Comparison of ENCODE assay signal across 14 mouse cellular contexts in genomic region chr2:79316182-79316880, GRCm38 (mm10).
DNase-seq lines count a peak whose midpoint lies in the region; ATAC-seq and TF ChIP-seq lines count a peak whose summit lies in the region.
"Had no signal": no experiment of that assay in that cellular context is flagged by ENCODE, and none has a peak within 500 bp of the region (broad histone marks: within the 10 kb centered on the region; RNA-seq: fewer than 3 reads in every experiment).

No protein-coding gene starts in this region.

- TF ChIP-seq POLR2A in brain, embryonic 14.5 days (IDR thresholded peaks at IDR 0.05; ENCODE audit: borderline replicate concordance, extremely low read depth, insufficient read depth, insufficient read length, poor library complexity, severe bottlenecking): no peak

- ATAC-seq in embryonic facial prominence, embryonic 13.5 days (ENCODE audit: insufficient number of reproducible peaks, insufficient read depth, low FRiP score, low TSS enrichment, low read depth): no peak
- ATAC-seq: CD4-positive, CD25-positive, alpha-beta regulatory T cell, adult 4 months had no signal

- H3K4me3 ChIP-seq in embryonic facial prominence, embryonic 13.5 days: no peak overlapping the region
- H3K4me3 ChIP-seq in embryonic facial prominence, embryonic 10.5 days: no peak overlapping the region
- H3K4me3 ChIP-seq: erythroblast, embryonic 14.5 days; liver, embryonic 13.5 days had no signal

- H3K9me3 ChIP-seq in embryonic facial prominence, embryonic 13.5 days: no peaks in the 10 kb centered on the region
- no peaks in the 10 kb centered on the region for H3K9me3 ChIP-seq in embryonic facial prominence, embryonic 10.5 days
- H3K9me3 ChIP-seq: liver, embryonic 13.5 days had no signal

- H3K36me3 ChIP-seq in embryonic facial prominence, embryonic 13.5 days: no peaks in the 10 kb centered on the region; the same call in 1 of the 2 replicates
- H3K36me3 ChIP-seq in embryonic facial prominence, embryonic 10.5 days (replicated peaks): peaks cover 3% of the 10 kb centered on the region; the same call in 1 of the 2 replicates

- no peaks in the 10 kb centered on the region for H3K27me3 ChIP-seq in embryonic facial prominence, embryonic 13.5 days
- H3K27me3 ChIP-seq in embryonic facial prominence, embryonic 10.5 days (replicated peaks; ENCODE audit: low read depth, poor library complexity, severe bottlenecking): no peaks in the 10 kb centered on the region
- H3K27me3 ChIP-seq: liver, embryonic 13.5 days had no signal

- peak overlapping the region; percentile 28; the same call in 1 of the 2 replicates for H3K27ac ChIP-seq in embryonic facial prominence, embryonic 13.5 days
- no peak overlapping the region for H3K27ac ChIP-seq in embryonic facial prominence, embryonic 10.5 days (replicated peaks)
- H3K27ac ChIP-seq: liver, embryonic 13.5 days had no signal

- no peak overlapping the region for H3K4me2 ChIP-seq in embryonic facial prominence, embryonic 13.5 days
- H3K4me2 ChIP-seq: liver, embryonic 13.5 days had no signal

- no peak for DNase-seq in embryonic facial prominence, embryonic 10.5 days (ENCODE audit: low spot score)
- DNase-seq in left cerebral cortex, postnatal 4 days: peak; percentile 64
- no peak for DNase-seq in left cerebral cortex, adult 9 months (ENCODE audit: low spot score in 2 of 2)
- peak; percentile 86 for DNase-seq in 416B (ENCODE audit: low read depth)
- DNase-seq in brain, embryonic 14.5 days (ENCODE audit: low read depth): peak; percentile 43
- no peak for DNase-seq in heart, adult 18-20 months
- DNase-seq in heart, postnatal 25 days (ENCODE audit: low spot score): no peak
- DNase-seq: cerebellum, adult 11 months; kidney, postnatal 25 days; liver, embryonic 13.5 days; right cerebral cortex, postnatal 14 days had no signal

- TF ChIP-seq CTCF in brain, embryonic 14.5 days (IDR thresholded peaks at IDR 0.05; ENCODE audit: borderline replicate concordance, extremely low read depth, insufficient read depth, insufficient read length): no peak

- intact Hi-C loops in left cerebral cortex, postnatal 4 days (cut with DNase I): no loop called here
- intact Hi-C loops in heart, postnatal 25 days (cut with DNase I): no loop called here

- no peak overlapping the region for H3K9ac ChIP-seq in embryonic facial prominence, embryonic 13.5 days
- H3K9ac ChIP-seq: liver, embryonic 13.5 days had no signal

- WGBS in embryonic facial prominence, embryonic 13.5 days: 75% methylated on average over 9 of the region's 9 CpGs
- 94% methylated on average over 9 of the region's 9 CpGs for WGBS in embryonic facial prominence, embryonic 10.5 days

- peaks cover 10% of the 10 kb centered on the region for H3K4me1 ChIP-seq in embryonic facial prominence, embryonic 13.5 days
- no peaks in the 10 kb centered on the region for H3K4me1 ChIP-seq in embryonic facial prominence, embryonic 10.5 days
- H3K4me1 ChIP-seq: liver, embryonic 13.5 days had no signal

Comparison
In these comparisons a context has a peak if more than half of its experiments do, and no peak if none do; other contexts are left out.
1. DNase-seq: peak in left cerebral cortex, postnatal 4 days (single experiment), 416B (single experiment) and brain, embryonic 14.5 days (single experiment); none in embryonic facial prominence, embryonic 10.5 days (single experiment), left cerebral cortex, adult 9 months (0 of 2), heart, adult 18-20 months (0 of 2) and heart, postnatal 25 days (single experiment).